Mouse (Mus musculus) adrenal gland, postnatal 25 days (tissue): ENCODE data around the gene Lamc1. TPM values are rescaled to one million over a fixed set of nuclear protein-coding genes. Genes with fewer than 3 reads are reported as not detected.
"Not testable (repeated sequence)": the region's sequence is repeated elsewhere in the genome, so short reads cannot be mapped to it uniquely, and the experiment has no call there.

Source experiments
- DNase-seq: peaks from one replicate; pipeline ENCODE4 v3.0.0; 2021; ENCODE audit warnings: mixed read lengths
- long read RNA-seq: library from polyadenylated mRNA; stranded (forward); transcript quantifications from one replicate; pipeline ENCODE4 v2.0.0, GENCODE M21; 2021
- total RNA-seq: library from RNA; stranded (reverse); gene quantifications from 2 replicates; pipeline ENCODE4 v1.2.3, GENCODE M21; 2021

Lamc1 gene
- 96.3 and 103 TPM in 2 replicates for total RNA-seq
- long read RNA-seq, full-length matches to known transcripts = 4 of 24 reads
- long read RNA-seq, partial matches to known transcripts = 18 of 24 reads
- long read RNA-seq, other reads (novel, unspliced or antisense) = 2 of 24 reads

DNA sequence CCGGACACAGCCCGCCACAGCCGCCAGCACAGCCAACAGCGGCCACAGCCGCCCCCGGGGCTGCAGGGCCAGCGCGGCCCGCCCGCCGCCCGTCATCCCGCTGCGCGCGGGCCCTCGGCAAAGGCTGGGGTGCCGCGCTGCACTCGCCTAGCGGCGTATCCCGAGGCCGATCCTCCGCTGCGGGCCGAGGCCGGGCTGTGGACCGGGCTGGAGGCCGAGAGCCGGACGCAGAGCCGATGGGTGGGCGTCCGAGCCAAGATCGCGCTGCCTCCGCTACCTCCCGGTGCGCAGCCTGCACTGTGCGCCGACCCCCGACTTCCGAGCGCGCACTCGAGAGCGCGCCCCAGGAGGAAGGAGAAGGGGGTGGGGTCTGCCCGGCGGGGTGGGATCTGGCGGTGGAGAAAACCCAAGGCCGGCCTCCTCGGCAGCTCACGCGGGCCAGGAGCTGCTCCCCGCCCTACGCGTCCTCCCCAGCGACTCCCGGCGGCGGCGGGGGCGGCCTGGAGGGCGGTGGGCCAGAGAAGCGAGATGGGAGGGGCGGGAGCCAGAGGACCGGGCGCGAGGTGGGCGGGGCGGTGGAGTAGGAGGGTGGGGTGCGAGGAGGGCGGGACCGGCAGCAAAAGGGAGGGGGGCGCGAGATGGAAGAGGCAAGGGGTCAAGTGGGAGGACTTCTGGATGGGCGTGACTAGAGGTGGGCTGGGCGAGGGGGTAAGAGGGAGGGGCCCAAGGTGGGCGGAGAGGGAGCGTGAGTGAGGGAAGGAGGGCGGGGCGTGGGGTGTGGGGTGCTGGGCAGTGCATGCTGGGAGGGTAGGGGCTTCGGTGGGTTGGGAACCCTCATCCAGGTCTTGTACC is at the start of gene Lamc1:
Lamc1 (minus strand) TSS at position 343 of the 852 bp plus-strand sequence.
- DNase-seq = peak; percentile 95

DNA sequence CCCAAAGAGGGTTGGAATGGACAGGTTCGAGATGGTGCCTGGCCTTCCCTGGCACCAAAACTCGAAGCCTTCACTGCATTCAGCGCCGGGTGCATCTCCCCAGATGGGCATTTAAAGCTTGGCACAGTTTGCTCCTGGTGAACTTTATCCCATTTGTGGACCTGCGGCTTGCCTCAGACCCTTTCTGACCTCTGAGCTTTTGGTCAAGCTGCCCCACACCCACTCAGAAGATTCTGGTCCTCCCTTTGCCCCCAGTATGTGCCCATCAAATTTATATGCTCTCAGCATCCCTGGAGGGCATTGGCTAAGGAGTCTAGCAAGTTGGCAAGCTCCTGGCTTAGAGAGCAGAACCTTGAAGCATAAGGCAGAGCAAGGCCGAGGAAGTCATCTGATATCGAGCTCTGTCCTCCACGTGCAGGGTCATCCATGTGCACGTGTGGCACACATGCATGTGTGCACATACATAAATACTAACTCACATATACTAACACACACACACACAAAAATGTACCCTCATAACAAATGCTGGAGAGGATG is 48.2 kb upstream of the Lamc1 start:
- DNase-seq = no peak

DNA sequence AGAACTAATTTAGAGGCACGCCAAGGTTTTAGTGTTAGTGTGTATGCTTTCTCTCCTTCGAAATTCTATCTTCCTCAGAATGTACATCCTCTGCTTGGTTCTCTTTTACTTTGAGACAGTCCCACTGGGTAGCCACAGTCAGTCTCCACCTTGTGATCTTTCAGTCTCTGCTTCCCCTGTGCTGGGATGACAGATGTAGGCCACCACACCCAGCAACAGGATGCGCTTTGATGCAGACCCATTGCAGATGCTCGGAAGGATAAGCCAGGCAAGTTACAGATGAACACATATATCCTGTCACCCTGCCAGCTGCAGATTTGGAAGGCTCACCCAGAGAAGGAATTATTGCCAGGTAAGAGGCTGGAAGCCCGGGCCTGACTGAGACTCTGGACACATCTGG is 47.2 kb upstream of the Lamc1 start:
- no peak for DNase-seq

GRCm38 (mm10) chr1:153378587-153378986 is 46.0 kb upstream of the Lamc1 start:
- DNase-seq = no peak

GRCm38 (mm10) chr1:153376446-153376845 is 43.9 kb upstream of the Lamc1 start:
- no peak for DNase-seq

DNA sequence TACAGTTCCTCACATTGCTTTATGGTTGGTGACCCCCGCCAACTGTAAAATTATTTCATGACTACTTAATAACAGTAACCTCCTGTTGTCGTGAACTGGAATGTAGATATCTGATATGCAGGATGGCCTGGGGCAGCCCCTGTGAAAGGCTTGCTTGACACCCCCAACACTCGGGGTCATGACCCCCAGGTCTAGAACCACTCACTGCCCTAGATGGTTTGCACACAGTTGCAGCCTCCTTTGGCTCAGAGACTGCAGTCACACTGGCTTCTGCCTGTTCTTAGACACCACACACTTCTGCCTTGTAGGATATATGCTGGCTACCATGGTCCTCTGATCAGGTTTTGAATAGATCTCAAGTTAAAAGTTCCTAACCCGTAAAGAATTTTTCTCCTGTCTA is 41.5 kb upstream of the Lamc1 start:
- DNase-seq = no peak

- DNase-seq = no peak
These were observed 39.3 kb upstream of the Lamc1 start for GRCm38 (mm10) chr1:153371846-153372245.

- no peak for DNase-seq
These were observed 36.4 kb upstream of the Lamc1 start for GRCm38 (mm10) chr1:153369011-153369410.

GRCm38 (mm10) chr1:153367048-153367447 is 34.5 kb upstream of the Lamc1 start:
- DNase-seq = no peak

- no peak for DNase-seq
These were observed 29.3 kb upstream of the Lamc1 start for GRCm38 (mm10) chr1:153361926-153362325.

DNA sequence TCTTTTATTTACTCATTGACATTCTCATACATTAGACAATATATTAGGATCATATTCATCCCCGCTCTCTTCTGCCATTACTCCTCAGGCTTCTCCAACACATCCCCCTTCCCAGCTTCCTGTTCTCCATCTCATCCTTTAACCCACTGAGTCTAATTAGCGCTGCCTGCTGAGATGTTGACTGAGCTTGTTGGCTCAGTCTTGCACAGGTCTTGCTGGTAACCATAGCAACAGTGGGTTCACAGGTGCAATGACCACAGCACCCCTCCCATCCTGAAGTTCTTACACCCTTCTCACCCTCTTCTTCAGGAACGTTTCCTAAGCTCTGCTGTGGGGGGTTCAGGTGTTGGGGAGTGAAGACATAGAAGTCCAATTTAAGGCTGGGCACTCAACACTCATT is 28.0 kb upstream of the Lamc1 start:
- DNase-seq = no peak

DNA sequence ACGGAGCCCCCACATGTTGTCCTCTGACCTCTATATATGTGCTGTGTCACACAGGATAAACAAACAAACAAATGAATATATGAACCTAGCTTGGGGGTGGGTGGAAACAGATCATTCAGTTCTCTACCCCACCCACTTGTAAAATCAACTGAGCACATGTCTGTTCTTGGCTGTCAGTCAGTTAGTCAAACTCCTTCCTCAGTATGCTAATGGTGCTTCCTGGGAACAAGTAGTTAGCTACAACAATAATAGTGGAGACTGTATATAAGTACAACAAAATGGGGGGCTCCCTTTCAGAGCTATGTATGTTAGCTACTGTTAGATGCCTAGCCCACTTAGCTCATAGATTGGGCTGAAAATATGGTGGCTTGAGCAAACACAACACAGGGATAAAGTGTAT is 24.6 kb upstream of the Lamc1 start:
- no peak for DNase-seq

GRCm38 (mm10) chr1:153354466-153354865 is 21.9 kb upstream of the Lamc1 start:
- DNase-seq = no peak

- DNase-seq = no peak
These were observed 21.3 kb upstream of the Lamc1 start for GRCm38 (mm10) chr1:153353736-153354430.

- no peak for DNase-seq
These were observed 18.4 kb upstream of the Lamc1 start for GRCm38 (mm10) chr1:153351034-153351433.

GRCm38 (mm10) chr1:153347726-153348125 is 15.1 kb upstream of the Lamc1 start:
- no peak for DNase-seq

DNA sequence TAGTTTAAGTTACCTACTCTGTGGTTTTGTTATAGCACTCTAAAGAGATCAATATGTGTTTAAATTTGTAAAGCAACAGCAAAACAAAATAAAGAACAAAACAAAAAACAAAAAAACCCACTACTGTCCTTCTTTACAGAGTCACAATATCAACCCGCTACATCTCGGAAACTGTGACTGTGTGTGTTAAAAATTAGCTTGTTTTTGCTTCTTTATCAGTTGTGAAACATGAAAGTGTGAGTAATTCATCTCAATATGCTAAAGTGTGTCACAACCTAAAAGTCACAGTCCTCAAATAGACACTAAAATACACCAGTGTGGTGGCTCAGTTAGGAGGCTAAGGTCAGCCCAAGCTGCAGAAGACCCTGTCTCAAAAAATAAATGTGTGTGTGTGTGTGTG is 14.5 kb upstream of the Lamc1 start:
- DNase-seq = no peak

DNA sequence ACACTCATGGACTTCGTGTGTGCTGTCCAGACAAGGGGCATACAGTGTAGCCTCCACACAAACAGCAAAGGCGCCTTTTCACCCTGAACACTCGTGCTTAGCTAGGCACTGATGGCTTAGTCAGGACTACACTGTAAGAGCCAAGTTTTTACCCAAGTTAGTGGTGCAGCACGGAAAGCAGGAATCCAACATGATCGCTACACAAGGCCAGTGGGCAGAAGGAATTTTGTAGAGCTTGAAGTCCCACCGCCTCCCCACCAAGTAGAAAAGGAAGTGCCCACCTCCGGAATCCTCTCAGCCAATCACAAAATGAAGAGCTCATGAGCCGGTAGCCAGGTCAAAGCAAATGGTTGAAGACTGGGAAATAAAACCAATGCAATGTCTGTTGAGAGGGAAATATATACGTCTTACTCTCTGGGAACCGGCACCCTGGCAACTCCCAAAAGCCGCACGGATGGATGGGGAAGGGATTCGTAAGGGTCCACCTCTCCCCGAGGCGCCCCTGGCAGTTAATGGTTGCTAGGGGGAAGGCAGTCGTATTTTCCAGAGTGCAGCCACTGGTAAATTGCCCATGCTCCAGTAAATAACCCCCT is 13.2 kb upstream of the Lamc1 start:
- DNase-seq = no peak

DNA sequence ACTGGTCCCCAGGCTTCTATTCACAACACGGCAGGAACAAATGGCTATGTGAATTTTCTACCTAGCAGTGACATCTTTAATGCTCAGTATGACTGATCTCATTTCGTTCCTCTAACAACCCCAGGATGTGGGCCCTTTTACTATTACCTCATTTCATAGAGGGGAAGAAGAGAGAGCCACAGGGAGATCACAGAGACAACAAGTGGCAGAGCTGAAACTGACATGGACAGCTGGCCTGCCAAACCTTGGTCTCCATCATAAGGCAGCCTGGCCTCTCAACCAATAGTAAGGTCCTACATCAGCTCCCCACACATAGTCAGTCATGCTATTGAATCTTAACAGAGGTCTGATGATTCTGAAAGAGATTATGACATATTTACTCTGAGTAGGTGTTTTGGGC is 12.4 kb upstream of the Lamc1 start:
- DNase-seq = no peak

DNA sequence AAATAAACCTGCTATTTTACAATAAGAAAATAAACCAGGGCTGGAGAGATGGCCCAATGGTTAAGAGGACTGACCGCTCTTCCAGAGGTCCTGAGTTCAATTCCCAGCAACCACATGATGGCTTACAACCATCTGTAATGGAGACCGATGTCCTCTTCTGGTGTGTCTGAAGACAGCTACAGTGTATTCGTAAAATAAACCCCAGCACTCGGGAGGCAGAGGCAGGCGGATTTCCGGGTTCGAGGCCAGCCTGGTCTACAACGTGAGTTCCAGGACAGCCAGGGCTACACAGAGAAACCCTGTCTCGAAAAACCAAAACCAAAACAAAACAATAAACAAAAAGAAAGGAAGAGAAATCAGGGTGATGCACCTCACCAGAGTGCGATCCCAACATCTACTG is 2.9 kb upstream of the Lamc1 start:
- not testable (repeated sequence) for DNase-seq

DNA sequence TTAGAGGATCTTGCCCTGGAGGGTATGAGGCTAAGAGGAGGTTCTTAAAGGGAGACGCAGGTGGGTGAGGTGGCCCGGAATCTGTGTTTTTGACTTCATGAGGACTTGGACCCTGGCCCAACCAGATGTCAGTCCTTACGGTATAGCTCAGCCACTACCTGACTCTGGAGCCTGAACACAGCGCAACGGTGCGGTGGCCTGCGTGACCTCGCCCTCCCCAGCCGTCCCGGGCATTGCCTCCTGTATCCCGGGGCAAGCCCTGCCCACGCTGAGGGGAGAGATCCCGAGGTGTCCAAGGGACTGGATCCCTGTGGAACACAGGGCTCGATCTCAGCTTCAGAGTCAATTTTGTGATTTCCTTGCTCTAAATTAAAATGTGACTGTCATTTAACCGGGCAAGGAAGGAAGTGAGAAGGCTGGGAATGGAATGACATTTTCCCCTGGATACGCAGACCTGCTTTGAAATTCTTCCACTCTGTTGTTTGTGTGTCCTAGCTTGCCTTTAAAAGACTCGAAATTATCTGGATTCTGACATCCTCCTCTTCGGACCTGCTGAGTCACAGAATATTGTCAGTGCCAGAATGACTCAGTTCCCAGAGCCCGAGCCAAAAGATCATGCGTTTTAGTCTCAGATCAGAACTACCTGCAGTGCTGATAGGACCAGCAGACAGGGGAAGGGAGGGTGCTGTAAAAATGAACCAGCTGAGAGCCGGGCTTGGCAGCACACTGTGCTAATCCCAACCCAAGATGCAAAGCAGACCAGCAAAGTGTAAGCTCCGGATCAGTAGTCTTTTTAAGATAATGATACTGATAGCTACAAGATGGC is 923 bp upstream of the Lamc1 start:
- DNase-seq = peak; percentile 58
